Mouse (Mus musculus) forebrain, embryonic 10.5 days (tissue): ENCODE measurements around the gene Smim6. TPM values are rescaled to one million over a fixed set of nuclear protein-coding genes. Genes with fewer than 3 reads are reported as not detected.

Experiments
- DNase-seq: peaks from one replicate; pipeline ENCODE4 v3.0.0-alpha.2; 2017; ENCODE audit warnings: low spot score; ENCODE audit errors: extremely low spot score
- H3K27ac ChIP-seq: fragments of 300-500 bp; sonication (generic); 2 replicates; pipeline ENCODE4 v1.5.1; 2016; ENCODE audit warnings: mild to moderate bottlenecking
- H3K27me3 ChIP-seq: fragments of 300-500 bp; sonication (generic); 2 replicates; pipeline ENCODE4 v1.6.1; 2016; ENCODE audit warnings: mild to moderate bottlenecking; ENCODE audit not compliant: poor library complexity, severe bottlenecking
- H3K36me3 ChIP-seq: fragments of 300-500 bp; sonication (generic); replicated peaks from 2 replicates; pipeline ENCODE4 v1.6.1; 2016; ENCODE audit warnings: mild to moderate bottlenecking, moderate library complexity
- H3K4me1 ChIP-seq: fragments of 300-500 bp; sonication (generic); 2 replicates; pipeline ENCODE4 v1.6.1; 2016
- H3K4me3 ChIP-seq: fragments of 300-500 bp; sonication (generic); 2 replicates; pipeline ENCODE4 v1.5.1; 2016; ENCODE audit warnings: mild to moderate bottlenecking, moderate library complexity
- H3K9me3 ChIP-seq: fragments of 300-500 bp; sonication (generic); 2 replicates; pipeline ENCODE4 v1.6.1; 2016; ENCODE audit warnings: mild to moderate bottlenecking, moderate library complexity
- WGBS: fragments of 180-500 bp; shearing (Covaris S2); methylation state at CpG from one replicate; pipeline ENCODE4 v1.1.7; 2016; 5-methylcytosine and 5-hydroxymethylcytosine counted together
- polyA plus RNA-seq: library from polyadenylated mRNA; unstranded; fragments of >200 nt; fragmentation: Nextera tagmentation; extraction: Ambion mirVana; gene quantifications from 2 replicates; pipeline ENCODE4 v1.2.1, GENCODE M21; 2016

Gene Smim6
- polyA plus RNA-seq, 1 experiment from 2014 or later, result 0.83 TPM

DNA sequence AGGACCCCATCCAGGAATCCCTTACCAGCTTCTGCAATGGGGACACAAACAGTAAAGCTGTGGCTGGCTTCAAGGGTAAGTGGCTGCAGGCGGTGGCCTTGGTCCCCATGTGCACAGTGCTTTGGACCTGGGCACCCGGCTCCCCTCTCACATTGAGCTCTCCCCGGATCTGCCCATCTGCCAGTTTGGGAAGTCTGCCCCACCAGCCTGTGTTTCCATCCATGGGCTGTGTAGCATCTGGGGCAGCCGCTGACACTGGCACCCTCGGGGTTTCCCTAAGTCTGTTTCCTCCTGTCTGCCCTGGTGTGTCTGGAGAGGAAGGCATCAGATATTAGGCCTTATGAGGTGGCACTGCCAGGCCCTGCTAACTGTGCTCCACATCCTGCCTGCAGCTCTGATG lies 23.8 kb upstream of the Smim6 start:
- H3K27me3 ChIP-seq, result peaks cover 15% of the 10 kb centered on the region
- no peak overlapping the region for H3K27ac ChIP-seq
- H3K4me3 ChIP-seq, result no peak overlapping the region
- H3K36me3 ChIP-seq, result peaks cover 3% of the 10 kb centered on the region
- no peaks in the 10 kb centered on the region for H3K9me3 ChIP-seq
- 91% methylated on average over 5 of the region's 5 CpGs for WGBS
- no peaks in the 10 kb centered on the region for H3K4me1 ChIP-seq
- DNase-seq, result no peak

DNA sequence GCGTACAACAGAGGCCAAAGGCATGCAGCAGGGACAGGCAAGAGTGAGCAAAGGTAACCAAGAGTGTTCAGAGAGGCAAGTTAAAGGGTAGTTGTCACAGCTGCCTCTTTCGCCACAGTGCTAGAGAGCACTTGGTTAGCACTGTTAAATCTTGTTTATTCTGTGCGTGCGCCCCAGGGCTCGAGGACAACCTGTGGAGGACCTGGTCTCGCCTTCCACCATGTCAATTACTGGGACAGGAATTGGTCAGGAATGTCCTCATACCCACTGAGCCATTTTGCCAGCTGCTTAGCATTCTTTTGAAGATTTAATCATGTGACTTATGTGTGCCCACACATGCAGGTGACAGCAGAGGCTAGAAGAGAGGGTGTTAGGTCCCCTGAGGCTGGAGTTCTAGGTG lies 22.7 kb upstream of the Smim6 start:
- H3K4me3 ChIP-seq, result no peak overlapping the region
- no peaks in the 10 kb centered on the region for H3K9me3 ChIP-seq
- no peaks in the 10 kb centered on the region for H3K4me1 ChIP-seq
- 83% methylated on average over 6 of the region's 6 CpGs for WGBS
- H3K27ac ChIP-seq, result no peak overlapping the region
- H3K36me3 ChIP-seq, result peaks cover 15% of the 10 kb centered on the region
- DNase-seq, result no peak
- H3K27me3 ChIP-seq, result peaks cover 4% of the 10 kb centered on the region

GRCm38 (mm10) chr11:115892213-115892612 lies 19.6 kb upstream of the Smim6 start:
- Histone ChIP-seq H3K4me1 (no peaks in the 10 kb centered on the region), H3K36me3 (peaks cover 45% of the 10 kb centered on the region), H3K27me3 (no peaks in the 10 kb centered on the region), H3K4me3 (no peak overlapping the region), H3K27ac (no peak overlapping the region), H3K9me3 (no peaks in the 10 kb centered on the region)
- no peak for DNase-seq
- WGBS, result 57% methylated on average over 6 of the region's 6 CpGs

- Histone ChIP-seq H3K27me3 (no peaks in the 10 kb centered on the region), H3K9me3 (no peaks in the 10 kb centered on the region), H3K36me3 (peaks cover 50% of the 10 kb centered on the region), H3K4me3 (no peak overlapping the region), H3K27ac (no peak overlapping the region), H3K4me1 (no peaks in the 10 kb centered on the region)
- DNase-seq, result no peak
- WGBS, result 90% methylated on average over 9 of the region's 9 CpGs
Observed at GRCm38 (mm10) chr11:115893071-115893470, 18.7 kb upstream of the Smim6 start.

DNA sequence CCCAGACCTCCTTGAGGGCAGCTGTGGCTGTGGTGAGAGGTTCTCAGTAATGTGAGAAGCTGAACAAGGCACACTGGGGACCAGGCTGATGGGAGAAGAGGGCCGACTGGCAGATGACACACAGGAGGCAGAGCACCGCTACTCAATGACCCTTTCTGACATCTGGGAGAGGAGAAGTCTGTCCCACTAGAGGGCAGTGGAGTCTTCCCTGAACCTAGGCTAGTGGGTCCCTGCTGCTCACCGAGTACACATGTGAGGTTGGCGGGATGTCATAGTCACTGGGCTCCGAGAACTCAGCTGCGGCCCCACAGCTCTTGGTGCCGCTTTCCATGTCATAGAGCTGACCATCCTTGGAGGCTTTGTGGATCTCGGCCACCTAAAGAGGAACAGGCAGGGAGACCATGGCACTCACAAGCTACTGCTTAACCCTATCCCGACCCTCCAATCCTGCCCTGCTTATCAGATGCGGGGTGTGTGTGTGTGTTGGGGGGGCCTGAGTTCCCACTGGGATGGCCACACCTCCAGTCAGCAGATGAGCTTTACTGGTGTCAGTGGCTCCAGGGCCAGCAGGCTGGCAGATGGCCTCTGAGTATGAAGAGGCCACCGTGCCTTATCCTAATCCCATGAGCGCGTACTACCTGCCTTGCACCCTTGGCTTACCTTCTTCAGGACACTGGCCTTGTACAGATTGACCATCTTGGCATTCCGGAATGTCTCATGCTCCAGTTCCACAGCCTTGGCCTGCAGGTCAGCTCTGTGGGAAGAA lies 16.9 kb upstream of the Smim6 start:
- Histone ChIP-seq H3K4me1 (peaks cover 15% of the 10 kb centered on the region), H3K27me3 (no peaks in the 10 kb centered on the region), H3K27ac (no peak overlapping the region), H3K36me3 (peaks cover 50% of the 10 kb centered on the region), H3K4me3 (no peak overlapping the region), H3K9me3 (no peaks in the 10 kb centered on the region)
- no peak for DNase-seq
- WGBS, result 76% methylated on average over 14 of the region's 14 CpGs

DNA sequence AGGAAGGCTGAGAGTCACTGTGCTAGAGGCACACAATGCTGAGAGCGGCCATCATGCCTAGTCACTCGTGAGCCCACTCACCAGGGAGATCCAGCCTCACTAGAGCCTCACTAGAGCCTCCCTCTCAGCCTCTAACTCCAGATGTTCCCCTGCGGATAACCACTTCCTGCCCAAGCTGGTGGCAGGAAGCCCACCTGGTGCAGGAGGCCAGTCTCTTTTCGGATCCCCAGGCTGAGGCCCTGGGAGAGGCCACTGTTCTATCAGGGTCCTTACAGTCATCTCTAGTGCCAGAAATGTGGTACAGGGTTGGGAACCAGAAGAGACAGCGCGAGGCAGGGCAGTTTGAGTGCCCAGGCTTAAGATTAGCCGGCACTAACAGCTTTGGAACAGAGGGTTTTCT lies 13.4 kb upstream of the Smim6 start:
- Histone ChIP-seq H3K27ac (no peak overlapping the region), H3K9me3 (no peaks in the 10 kb centered on the region), H3K27me3 (no peaks in the 10 kb centered on the region), H3K4me3 (no peak overlapping the region), H3K36me3 (peaks cover 51% of the 10 kb centered on the region), H3K4me1 (peaks cover 47% of the 10 kb centered on the region)
- WGBS, result 89% methylated on average over 7 of the region's 7 CpGs
- no peak for DNase-seq

GRCm38 (mm10) chr11:115898886-115899285 lies 12.9 kb upstream of the Smim6 start:
- no peak for DNase-seq
- Histone ChIP-seq H3K27me3 (no peaks in the 10 kb centered on the region), H3K9me3 (no peaks in the 10 kb centered on the region), H3K36me3 (peaks cover 50% of the 10 kb centered on the region), H3K4me1 (peaks cover 47% of the 10 kb centered on the region), H3K4me3 (no peak overlapping the region), H3K27ac (no peak overlapping the region; the same call in 1 of the 2 replicates)
- 36% methylated on average over 4 of the region's 4 CpGs for WGBS

GRCm38 (mm10) chr11:115899486-115900266 lies 12.1 kb upstream of the Smim6 start, which contains the start of gene Smim5:
Gene Smim5 (plus strand): TSS chr11:115899966.
- Histone ChIP-seq H3K36me3 (peaks cover 43% of the 10 kb centered on the region), H3K4me3 (peak within 1 kb of the TSS; percentile 13; the same call in 1 of the 2 replicates), H3K9me3 (no peaks in the 10 kb centered on the region), H3K27me3 (no peaks in the 10 kb centered on the region), H3K4me1 (peaks cover 48% of the 10 kb centered on the region), H3K27ac (peak within 1 kb of the TSS; percentile 68)
- peak; percentile 54 for DNase-seq
- 36% methylated on average over 16 of the region's 16 CpGs for WGBS

GRCm38 (mm10) chr11:115900561-115901337 lies 11.1 kb upstream of the Smim6 start:
- WGBS, result 80% methylated on average over 8 of the region's 8 CpGs
- H3K9me3 ChIP-seq, result no peaks in the 10 kb centered on the region
- H3K27ac ChIP-seq, result peak overlapping the region; percentile 68
- H3K4me1 ChIP-seq, result peaks cover 59% of the 10 kb centered on the region
- no peak for DNase-seq
- H3K4me3 ChIP-seq, result peak overlapping the region; percentile 13; the same call in 1 of the 2 replicates
- no peaks in the 10 kb centered on the region for H3K27me3 ChIP-seq
- peaks cover 37% of the 10 kb centered on the region for H3K36me3 ChIP-seq

- no peak overlapping the region for H3K4me3 ChIP-seq
- peaks cover 30% of the 10 kb centered on the region for H3K36me3 ChIP-seq
- H3K27ac ChIP-seq, result peak overlapping the region; percentile 68
- no peak for DNase-seq
- WGBS, result 84% methylated on average over 9 of the region's 9 CpGs
- H3K4me1 ChIP-seq, result peaks cover 65% of the 10 kb centered on the region
- H3K27me3 ChIP-seq, result no peaks in the 10 kb centered on the region
- no peaks in the 10 kb centered on the region for H3K9me3 ChIP-seq
Observed at GRCm38 (mm10) chr11:115901338-115902161, 10.3 kb upstream of the Smim6 start.

DNA sequence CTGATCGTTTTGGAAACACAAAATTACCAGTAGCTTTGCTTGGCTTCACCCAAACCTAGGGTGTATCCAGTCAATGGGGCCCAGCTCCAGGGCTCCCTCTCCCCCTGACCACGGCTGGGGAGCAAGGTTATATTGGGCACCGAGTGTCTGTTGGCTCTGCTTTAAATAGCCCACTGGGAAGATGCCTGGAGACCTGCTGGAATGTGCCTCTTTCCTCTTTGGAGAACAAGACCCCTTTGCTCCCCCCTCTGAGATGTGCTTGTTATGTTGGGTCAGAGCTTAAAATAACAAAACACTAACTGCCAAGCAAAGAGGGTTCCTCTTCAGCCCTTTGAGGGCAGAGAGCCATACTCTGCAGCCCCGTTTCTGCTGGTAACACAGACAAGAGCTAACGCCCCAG lies 9.6 kb upstream of the Smim6 start:
- Histone ChIP-seq H3K9me3 (no peaks in the 10 kb centered on the region), H3K27ac (peak overlapping the region; percentile 68), H3K36me3 (peaks cover 26% of the 10 kb centered on the region), H3K27me3 (no peaks in the 10 kb centered on the region), H3K4me3 (no peak overlapping the region), H3K4me1 (peaks cover 65% of the 10 kb centered on the region)
- DNase-seq, result no peak
- WGBS, result 85% methylated on average over 5 of the region's 5 CpGs

DNA sequence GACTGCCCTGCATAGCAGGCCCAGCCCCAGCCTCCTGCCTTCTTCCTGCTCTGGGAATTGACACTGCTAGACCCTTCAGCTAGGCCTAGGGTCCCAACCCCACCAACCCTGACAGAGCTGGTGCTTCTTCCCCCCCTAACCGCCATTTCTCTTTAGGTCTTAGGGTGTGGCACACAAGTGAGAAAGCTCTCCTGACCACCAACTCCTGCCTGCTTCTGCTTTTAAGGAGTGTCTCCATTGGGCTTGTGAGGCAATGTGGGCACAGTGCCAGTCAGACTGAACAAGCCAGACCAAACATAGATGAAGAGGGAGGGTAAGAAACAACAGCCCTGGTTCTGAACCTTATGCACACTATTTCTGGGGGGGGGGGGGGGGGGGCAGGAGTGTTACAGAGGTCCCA lies 9.0 kb upstream of the Smim6 start:
- Histone ChIP-seq H3K36me3 (peaks cover 21% of the 10 kb centered on the region; the same call in 1 of the 2 replicates), H3K9me3 (no peaks in the 10 kb centered on the region), H3K4me3 (no peak overlapping the region), H3K27ac (peak overlapping the region; percentile 68), H3K27me3 (no peaks in the 10 kb centered on the region), H3K4me1 (peaks cover 65% of the 10 kb centered on the region)
- DNase-seq, result no peak
- WGBS, result 100% methylated on average over 1 of the region's 1 CpGs
